Mouse (Mus musculus) CH12.LX (cell line): ENCODE data around the gene Pdcd1lg2. TPM values are rescaled to one million over a fixed set of nuclear protein-coding genes. Genes with fewer than 3 reads are reported as not detected.
A peak's percentile ranks its signal among the peaks of the same experiment; 100 is the strongest.

Experiments
- DNase-seq: peaks from one replicate; pipeline ENCODE4 v3.0.0-alpha.2; 2013; ENCODE audit errors: extremely low read depth
- H3K27ac ChIP-seq: 2 replicates; pipeline ENCODE4 v1.5.1; 2012; ENCODE audit warnings: low read depth, mild to moderate bottlenecking, control low read depth, moderate library complexity; ENCODE audit not compliant: insufficient read depth
- H3K27me3 ChIP-seq: replicated peaks from 2 replicates; pipeline ENCODE3; 2012; ENCODE audit warnings: inconsistent platforms
- H3K36me3 ChIP-seq, 2 experiments: replicated peaks in 1 of 2; 2 replicates each; pipeline versions ENCODE3 to v1.6.1; 2012; ENCODE audit warnings: inconsistent platforms in 1 of 2, low read length in 1 of 2, mild to moderate bottlenecking in 1 of 2, mixed read lengths in 1 of 2, moderate library complexity in 1 of 2; ENCODE audit not compliant: control insufficient read depth in 1 of 2, insufficient read depth in 1 of 2
- H3K4me1 ChIP-seq, 2 experiments: 2 replicates each; pipeline ENCODE4 v1.6.1; 2012; ENCODE audit warnings: inconsistent platforms in 1 of 2, moderate library complexity in 1 of 2; ENCODE audit not compliant: insufficient read depth in 2 of 2, control insufficient read depth in 1 of 2
- H3K4me2 ChIP-seq: 2 replicates; pipeline ENCODE4 v1.6.1; 2012; ENCODE audit warnings: low read depth, mild to moderate bottlenecking, control low read depth; ENCODE audit not compliant: poor library complexity, insufficient read depth, severe bottlenecking
- H3K4me3 ChIP-seq, 3 experiments: fragments of 150-350 bp in 1 of 3; sonication (generic) in 1 of 3; replicated peaks in 1 of 3; 2 replicates each; pipeline versions ENCODE3 to v1.5.1; 2011 to 2012; ENCODE audit warnings: low read depth in 2 of 3, low read length in 2 of 3, mild to moderate bottlenecking in 2 of 3, moderate library complexity in 2 of 3, control low read depth in 1 of 3, improper control_type of control experiment in 1 of 3, inconsistent platforms in 1 of 3, mixed read lengths in 1 of 3; ENCODE audit not compliant: poor library complexity in 1 of 3
- H3K79me2 ChIP-seq: replicated peaks from 2 replicates; pipeline ENCODE4 v1.6.1; 2012; ENCODE audit warnings: mild to moderate bottlenecking, moderate library complexity; ENCODE audit not compliant: control insufficient read depth, poor library complexity, insufficient read depth, severe bottlenecking; ENCODE audit errors: extremely low read depth
- H3K9ac ChIP-seq: 2 replicates; pipeline ENCODE4 v1.6.1; 2012; ENCODE audit warnings: low read depth, mild to moderate bottlenecking, control low read depth, moderate library complexity; ENCODE audit not compliant: insufficient read depth
- H3K9me3 ChIP-seq: replicated peaks from 2 replicates; pipeline ENCODE3; 2012; ENCODE audit warnings: low read length, inconsistent platforms, mixed read lengths
- BHLHE40 ChIP-seq: IDR thresholded peaks from 2 replicates; pipeline ENCODE4 v1.6.1; 2011; ENCODE audit warnings: mild to moderate bottlenecking, low read depth, low read length, improper control_type of control experiment
- CHD1 ChIP-seq: IDR thresholded peaks from 2 replicates; pipeline ENCODE4 v1.6.1; 2012; ENCODE audit warnings: low read depth, low read length, improper control_type of control experiment, inconsistent platforms
- CHD2 ChIP-seq: IDR thresholded peaks from 2 replicates; pipeline ENCODE4 v1.6.1; 2011; ENCODE audit warnings: low read length, improper control_type of control experiment
- E2F4 ChIP-seq: IDR thresholded peaks from 2 replicates; pipeline ENCODE4 v1.6.1; 2011; ENCODE audit warnings: low read depth, low read length, improper control_type of control experiment; ENCODE audit not compliant: insufficient replicate concordance
- ELF1 ChIP-seq: IDR thresholded peaks from 2 replicates; pipeline ENCODE4 v1.6.1; 2014; ENCODE audit warnings: low read depth, mild to moderate bottlenecking, inconsistent platforms, low read length, improper control_type of control experiment
- EP300 ChIP-seq: IDR thresholded peaks from 2 replicates; pipeline ENCODE4 v1.6.1; 2011; ENCODE audit warnings: low read length, improper control_type of control experiment
- ETS1 ChIP-seq: conservative IDR thresholded peaks from 2 replicates; pipeline ENCODE4 v1.6.1; 2012; ENCODE audit warnings: low read depth, mild to moderate bottlenecking, inconsistent platforms, low read length, improper control_type of control experiment, moderate library complexity
- GABPA ChIP-seq: IDR thresholded peaks from 2 replicates; pipeline ENCODE4 v1.6.1; 2012; ENCODE audit warnings: low read depth, low read length, improper control_type of control experiment, inconsistent platforms; ENCODE audit not compliant: insufficient replicate concordance
- HCFC1 ChIP-seq: IDR thresholded peaks from 2 replicates; pipeline ENCODE4 v1.6.1; 2012; ENCODE audit warnings: low read depth, mild to moderate bottlenecking, inconsistent platforms, low read length, improper control_type of control experiment
- IRF4 ChIP-seq: IDR thresholded peaks from 2 replicates; pipeline ENCODE4 v1.6.1; 2014; ENCODE audit warnings: low read depth, mild to moderate bottlenecking, inconsistent platforms, low read length, improper control_type of control experiment
- JUND ChIP-seq: conservative IDR thresholded peaks from 2 replicates; pipeline ENCODE4 v1.6.1; 2011; ENCODE audit warnings: low read depth, low read length, improper control_type of control experiment
- KAT2A ChIP-seq: IDR thresholded peaks from 2 replicates; pipeline ENCODE4 v1.6.1; 2012; ENCODE audit warnings: low read length, improper control_type of control experiment, inconsistent platforms; ENCODE audit not compliant: insufficient replicate concordance
- MAFK ChIP-seq: IDR thresholded peaks from 2 replicates; pipeline ENCODE4 v1.6.1; 2011; ENCODE audit warnings: low read length, improper control_type of control experiment; ENCODE audit not compliant: insufficient replicate concordance
- MAX ChIP-seq: IDR thresholded peaks from 2 replicates; pipeline ENCODE4 v1.6.1; 2011; ENCODE audit warnings: low read length, improper control_type of control experiment
- MAZ ChIP-seq: IDR thresholded peaks from 2 replicates; pipeline ENCODE4 v1.6.1; 2012; ENCODE audit warnings: low read depth, mild to moderate bottlenecking, inconsistent platforms, low read length, improper control_type of control experiment, moderate library complexity
- MEF2A ChIP-seq: IDR thresholded peaks from 2 replicates; pipeline ENCODE4 v1.6.1; 2014; ENCODE audit warnings: low read depth, mild to moderate bottlenecking, inconsistent platforms, low read length, improper control_type of control experiment, borderline replicate concordance
- MXI1 ChIP-seq: IDR thresholded peaks from 2 replicates; pipeline ENCODE4 v1.6.1; 2011; ENCODE audit warnings: mild to moderate bottlenecking, low read depth, low read length, improper control_type of control experiment
- MYC ChIP-seq: IDR thresholded peaks from 2 replicates; pipeline ENCODE4 v1.6.1; 2011; ENCODE audit warnings: low read depth, mild to moderate bottlenecking, improper control_type of control experiment, low read length
- NELFE ChIP-seq: IDR thresholded peaks from 2 replicates; pipeline ENCODE4 v1.6.1; 2011; ENCODE audit warnings: low read depth, low read length, improper control_type of control experiment
- NRF1 ChIP-seq: IDR thresholded peaks from 2 replicates; pipeline ENCODE4 v1.6.1; 2014; ENCODE audit warnings: low read depth, mild to moderate bottlenecking, inconsistent platforms, low read length, improper control_type of control experiment, moderate library complexity
- PAX5 ChIP-seq: IDR thresholded peaks from 2 replicates; pipeline ENCODE4 v1.6.1; 2012; ENCODE audit warnings: low read length, inconsistent platforms, mixed read lengths
- POLR2A ChIP-seq: IDR thresholded peaks from 2 replicates; pipeline ENCODE4 v1.6.1; 2011; ENCODE audit warnings: low read depth, mild to moderate bottlenecking, improper control_type of control experiment, low read length
- POLR2AphosphoS2 ChIP-seq: IDR thresholded peaks from 2 replicates; pipeline ENCODE4 v1.6.1; 2011; ENCODE audit warnings: low read depth, low read length, improper control_type of control experiment
- RAD21 ChIP-seq: IDR thresholded peaks from 2 replicates; pipeline ENCODE4 v1.6.1; 2011; ENCODE audit warnings: low read depth, mild to moderate bottlenecking, low read length, improper control_type of control experiment, moderate library complexity
- RCOR1 ChIP-seq: conservative IDR thresholded peaks from 2 replicates; pipeline ENCODE4 v1.6.1; 2012; ENCODE audit warnings: low read depth, mild to moderate bottlenecking, inconsistent platforms, low read length, improper control_type of control experiment
- SIN3A ChIP-seq: IDR thresholded peaks from 2 replicates; pipeline ENCODE4 v1.6.1; 2012; ENCODE audit warnings: low read length, improper control_type of control experiment, inconsistent platforms
- SMC3 ChIP-seq: IDR thresholded peaks from 2 replicates; pipeline ENCODE4 v1.6.1; 2011; ENCODE audit warnings: low read depth, low read length, improper control_type of control experiment
- TCF12 ChIP-seq: IDR thresholded peaks from 2 replicates; pipeline ENCODE4 v1.6.1; 2014; ENCODE audit warnings: low read depth, mild to moderate bottlenecking, inconsistent platforms, low read length, improper control_type of control experiment
- UBTF ChIP-seq: IDR thresholded peaks from 2 replicates; pipeline ENCODE4 v1.6.1; 2012; ENCODE audit warnings: low read depth, mild to moderate bottlenecking, inconsistent platforms, low read length, improper control_type of control experiment, moderate library complexity
- ZMIZ1 ChIP-seq: IDR thresholded peaks from 2 replicates; pipeline ENCODE4 v1.6.1; 2012; ENCODE audit warnings: low read depth, mild to moderate bottlenecking, inconsistent platforms, low read length, improper control_type of control experiment
- ZNF384 ChIP-seq: IDR thresholded peaks from 2 replicates; pipeline ENCODE4 v1.6.1; 2012; ENCODE audit warnings: low read depth, low read length, improper control_type of control experiment, inconsistent platforms
- dilution Hi-C: fragments of 300-500 bp; cut with MboI; formaldehyde crosslinking; loops from 2 replicates; pipeline ENCODE4 v1.14.3; 2020; ENCODE audit warnings: low sequenced_read_pairs; ENCODE audit not compliant: extremely low pct_unique_long_range_greater_than_20kb, extremely low pct_ligation_motif_present
- in situ Hi-C: fragments of 300-500 bp; cut with MboI; formaldehyde crosslinking; loops from 3 replicates; pipeline ENCODE4 v1.14.3; 2019; ENCODE audit warnings: low sequenced_read_pairs, low pct_ligation_motif_present, low pct_unique_long_range_greater_than_20kb, mixed read lengths
- polyA plus RNA-seq: library from polyadenylated mRNA; unstranded; fragments of >175 nt; gene quantifications from 2 replicates; pipeline ENCODE4 v1.2.1, GENCODE M21; 2012; ENCODE audit warnings: low read depth; ENCODE audit not compliant: insufficient read length
- total RNA-seq, 2 experiments: library from RNA; depleted of rRNA; stranded (reverse); fragments of 300-350 nt in 1 of 2; fragments of >200 nt in 1 of 2; gene quantifications; 2 replicates each; pipeline ENCODE4 v1.2.3; 2012 to 2014

The Pdcd1lg2 gene
- total RNA-seq (2012; rRNA removed), result 1.6 and 1.7 TPM in 2 replicates
- total RNA-seq (2014; rRNA removed), result 1.4 and 2.4 TPM in 2 replicates
- polyA plus RNA-seq, result 4.6 and 5.5 TPM in 2 replicates

DNA sequence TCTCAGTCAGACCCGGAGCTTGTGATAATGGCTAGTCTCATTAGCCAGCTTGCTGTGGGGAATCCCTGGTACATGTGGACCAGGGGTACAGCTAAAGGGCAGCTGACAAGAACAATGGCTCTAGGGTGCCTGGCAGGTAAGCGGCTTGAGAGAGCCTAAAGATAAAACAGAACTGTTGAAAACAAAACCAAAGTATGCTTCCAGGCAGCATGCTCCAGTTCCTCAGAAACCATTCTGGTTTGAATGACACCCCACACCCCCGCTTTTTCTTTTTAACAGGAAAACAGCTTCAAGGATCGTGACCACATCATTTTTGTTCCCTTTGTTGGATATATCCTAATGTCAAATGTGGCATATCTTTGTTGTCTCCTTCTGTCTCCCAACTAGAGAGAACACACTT lies at the start of gene Pdcd1lg2:
TSS of gene Pdcd1lg2 (plus strand) at position 301 of the 400 bp plus-strand sequence.
- Histone ChIP-seq H3K9me3 (no peaks in the 10 kb centered on the region), H3K36me3 (no peaks in the 10 kb centered on the region), H3K4me3 (no peak within 1 kb of the TSS), H3K9ac (no peak within 1 kb of the TSS), H3K27ac (no peak within 1 kb of the TSS), H3K4me1 (peaks cover 8 to 24% of the 10 kb centered on the region in 2 experiments), H3K27me3 (no peaks in the 10 kb centered on the region), H3K79me2 (no peaks in the 10 kb centered on the region), H3K4me2 (no peak within 1 kb of the TSS)
- in situ Hi-C loops (no loop called here), dilution Hi-C loops (no loop called here)
- TF ChIP-seq ETS1 (no peak), CHD2 (no peak), HCFC1 (no peak), POLR2A (no peak), ZNF384 (no peak), MAZ (no peak), GABPA (no peak), JUND (no peak), EP300 (no peak), MAFK (no peak), IRF4 (no peak), MEF2A (no peak), NELFE (no peak), TCF12 (no peak), RCOR1 (no peak), MXI1 (no peak)
- no peak for DNase-seq

DNA sequence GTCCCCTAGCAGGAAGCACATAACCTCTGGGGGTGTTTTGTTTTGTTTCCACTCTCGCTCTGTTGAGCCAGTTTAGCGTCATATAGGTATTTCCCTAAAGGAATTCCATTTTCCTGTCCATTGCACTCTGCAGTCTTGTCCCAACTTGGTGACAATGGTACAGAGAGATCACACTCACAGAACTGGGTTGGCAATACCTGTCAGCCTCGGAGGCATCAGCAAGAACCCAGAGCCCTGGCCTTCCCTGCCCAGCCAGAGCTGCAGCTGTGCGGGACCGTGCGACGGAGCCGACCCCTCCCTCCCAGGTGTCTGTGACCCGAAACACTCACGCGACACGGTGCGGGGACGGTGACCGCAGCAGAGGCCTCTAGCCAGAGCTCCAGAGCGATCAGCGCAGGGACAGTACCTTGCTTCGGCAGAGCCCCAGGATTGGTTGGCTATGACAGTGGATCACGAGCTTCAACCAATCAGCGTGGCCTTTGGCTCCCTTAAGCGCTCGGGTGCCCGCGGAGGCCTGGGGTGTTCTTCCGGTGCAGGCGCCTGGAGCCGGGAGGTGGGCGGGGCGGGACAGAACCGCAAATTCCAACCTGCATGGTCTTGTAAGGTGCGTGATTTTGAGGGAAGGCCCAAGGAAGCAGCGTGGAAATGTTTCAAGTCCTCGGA lies 49.1 kb upstream of the Pdcd1lg2 start:
- Histone ChIP-seq H3K36me3 (peaks cover 9 to 41% of the 10 kb centered on the region in 2 experiments), H3K79me2 (no peaks in the 10 kb centered on the region; the same call in 1 of the 2 replicates), H3K27ac (no peak overlapping the region), H3K4me2 (peak overlapping the region; percentile 78), H3K4me1 (peaks cover 21 to 50% of the 10 kb centered on the region in 2 experiments), H3K4me3 (peak overlapping the region; percentile 53 to 69 (median 56)), H3K9me3 (no peaks in the 10 kb centered on the region), H3K9ac (peak overlapping the region; percentile 40), H3K27me3 (no peaks in the 10 kb centered on the region)
- dilution Hi-C loops, result no loop called here
- DNase-seq, result peak; percentile 92
- in situ Hi-C loops, result loop anchor here (25.0 kb wide), 2 partner anchors 451 to 574 kb away; partner anchors contain the start of genes 9930021J03Rik and Ranbp6
- TF ChIP-seq MAX (no peak), HCFC1 (peak; percentile 58), NRF1 (peak; percentile 14), KAT2A (no peak), JUND (no peak), UBTF (no peak), RAD21 (no peak), MAZ (0 out of 2 replicates have a peak, but pooled peaks have one; percentile 19), E2F4 (no peak), ZMIZ1 (no peak), SMC3 (no peak), BHLHE40 (peak; percentile 96), CHD1 (no peak), MYC (no peak), POLR2A (peak; percentile 45; the same call in 1 of the 2 replicates), POLR2AphosphoS2 (no peak), EP300 (no peak), PAX5 (no peak), CHD2 (peak; percentile 19; the same call in 1 of the 2 replicates), IRF4 (no peak), ELF1 (peak; percentile 72), ZNF384 (no peak), SIN3A (peak; percentile 60; the same call in 1 of the 2 replicates)
